Comparison of ENCODE assay signal across 8 mouse cellular contexts in the genomic region with DNA sequence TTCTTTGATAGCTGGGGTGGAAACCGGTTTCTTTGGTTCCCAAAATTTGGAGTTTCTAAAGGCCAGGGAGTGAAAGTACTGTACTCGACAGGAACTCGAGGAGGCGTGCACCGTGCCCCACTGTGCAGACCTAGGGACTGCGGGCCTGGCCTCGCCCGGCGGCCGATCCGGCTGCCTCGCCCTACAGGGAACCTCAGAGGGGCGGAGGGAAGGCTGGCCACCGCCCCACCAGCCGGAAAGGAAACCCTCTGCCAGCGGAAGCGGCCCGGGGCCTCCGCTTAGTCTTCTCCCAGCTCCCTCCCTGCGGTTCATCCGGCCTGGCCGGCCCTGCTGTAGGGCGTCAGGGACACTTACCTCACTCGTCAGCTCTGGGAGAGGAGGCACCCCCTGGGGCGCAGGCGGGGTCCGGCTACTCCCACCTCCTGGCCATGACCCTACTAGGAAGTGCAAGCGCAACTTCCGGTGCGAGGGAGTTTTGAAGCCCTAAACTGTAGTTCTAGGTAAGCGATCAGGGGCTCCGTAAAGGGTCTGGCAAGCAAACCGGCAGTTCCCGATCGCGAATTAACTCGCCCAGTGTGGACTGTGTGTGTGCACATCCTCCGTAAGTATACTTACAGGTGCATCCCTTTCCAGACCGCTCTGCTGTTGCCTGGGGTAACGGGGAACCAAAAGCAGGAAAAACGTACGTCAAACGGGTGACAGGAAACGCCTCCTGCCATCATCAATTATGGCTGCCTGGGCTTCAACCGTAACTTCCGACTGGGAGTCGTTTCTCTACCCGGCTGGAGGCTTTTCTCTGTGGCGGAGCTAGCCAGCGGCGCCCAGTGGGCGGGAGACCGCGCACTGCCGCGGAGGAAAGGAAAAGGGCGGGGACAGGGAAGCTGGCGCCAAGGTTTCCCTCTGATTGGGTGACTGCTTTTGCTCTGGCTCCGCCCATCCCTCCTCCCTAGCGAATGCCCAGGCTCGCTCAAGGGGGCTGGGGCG. TPM values are rescaled to one million over a fixed set of nuclear protein-coding genes. Genes with fewer than 3 reads are reported as not detected.
A peak's percentile ranks its signal among the peaks of the same experiment; 100 is the strongest.
DNase-seq lines count a peak whose midpoint lies in the region; ATAC-seq lines count a peak whose summit lies in the region.

Gene Shoc2, plus strand, starts transcription at position 505 of the 984 bp plus-strand sequence.
Gene Bbip1, minus strand, starts transcription at position 826 of the 984 bp plus-strand sequence.

- H3K4me2 ChIP-seq in hindbrain, embryonic 14.5 days (replicated peaks) = peak within 1 kb of the TSS; percentile 62

- H3K27ac ChIP-seq in hindbrain, embryonic 14.5 days = peak within 1 kb of the TSS; percentile 96

- peak within 1 kb of the TSS; percentile 95 for H3K9ac ChIP-seq in hindbrain, embryonic 14.5 days

- peak within 1 kb of the TSS; percentile 93 for H3K4me3 ChIP-seq in hindbrain, embryonic 14.5 days (replicated peaks; ENCODE audit: low read length)

- H3K27me3 ChIP-seq in hindbrain, embryonic 14.5 days (ENCODE audit: control insufficient read depth, insufficient read depth, low read length) = no peaks in the 10 kb centered on the region

- peak; percentile 99 for DNase-seq in R1 (ENCODE audit: low read depth, low spot score)
- peak; percentile 97 to 99 for DNase-seq in cerebellum, postnatal 25 days
- peak; percentile 88 to 96 for DNase-seq in frontal cortex, postnatal 25 days (ENCODE audit: low spot score in 2 of 2)
- DNase-seq in hindbrain, embryonic 14.5 days (ENCODE audit: low spot score) = peak; percentile 99
- peak; percentile 97 to 99 for DNase-seq in layer of hippocampus, postnatal 36 days
- peak; percentile 100 for DNase-seq in lung, postnatal 36 days
- DNase-seq in retina, postnatal 1 day = peak; percentile 100
- peak; percentile 94 to 99 for DNase-seq in urinary bladder, adult 18-20 months (ENCODE audit: low spot score in 2 of 2)

- peaks cover 21% of the 10 kb centered on the region for H3K4me1 ChIP-seq in hindbrain, embryonic 14.5 days (replicated peaks; ENCODE audit: control insufficient read depth, insufficient read depth, low read length)

- WGBS in hindbrain, embryonic 14.5 days = under 1% methylated on average over 58 of the region's 62 CpGs

- no peaks in the 10 kb centered on the region; the same call in 1 of the 2 replicates for H3K36me3 ChIP-seq in hindbrain, embryonic 14.5 days (replicated peaks; ENCODE audit: control insufficient read depth, insufficient read depth)

- no peaks in the 10 kb centered on the region for H3K9me3 ChIP-seq in hindbrain, embryonic 14.5 days (ENCODE audit: control insufficient read depth, low read length)

- peak; percentile 96 for ATAC-seq in hindbrain, embryonic 14.5 days (ENCODE audit: low FRiP score)

RNA-seq across cellular contexts. Expression of gene Shoc2, which starts in this region (rescaled TPM):
- polyA plus RNA-seq in hindbrain, embryonic 14.5 days (2014; fragmentation: Nextera tagmentation; extraction: Ambion mirVana) = 75.3 and 83.0 TPM in 2 replicates
- total RNA-seq in layer of hippocampus, postnatal 36 days (2021) = 10 to 100 TPM; 51.8 to 52.1 TPM

RNA-seq across cellular contexts. Expression of gene Bbip1, which starts in this region (rescaled TPM):
- 149 and 155 TPM in 2 replicates for polyA plus RNA-seq in hindbrain, embryonic 14.5 days (2014; fragmentation: Nextera tagmentation; extraction: Ambion mirVana)
- total RNA-seq in layer of hippocampus, postnatal 36 days (2021) = 10 to 100 TPM; 58.6 to 58.8 TPM

Comparison
In these comparisons a context has a peak if more than half of its experiments do, and no peak if none do; other contexts are left out.
1. Peak in every context shown above with its lines: DNase-seq, ATAC-seq, H3K4me3 ChIP-seq and H3K27ac ChIP-seq.